Mouse (Mus musculus) induced T-regulatory cell, adult 2 months (primary cell): ENCODE results near the gene Prpf4.

Experiments
- DNase-seq: peaks from one replicate; pipeline ENCODE4 v3.0.0-alpha.2; 2012; ENCODE audit warnings: low read depth

Gene Prpf4

GRCm38 (mm10) chr4:62389592-62390512 lies 18.7 kb upstream of the Prpf4 start:
- no peak for DNase-seq

DNA sequence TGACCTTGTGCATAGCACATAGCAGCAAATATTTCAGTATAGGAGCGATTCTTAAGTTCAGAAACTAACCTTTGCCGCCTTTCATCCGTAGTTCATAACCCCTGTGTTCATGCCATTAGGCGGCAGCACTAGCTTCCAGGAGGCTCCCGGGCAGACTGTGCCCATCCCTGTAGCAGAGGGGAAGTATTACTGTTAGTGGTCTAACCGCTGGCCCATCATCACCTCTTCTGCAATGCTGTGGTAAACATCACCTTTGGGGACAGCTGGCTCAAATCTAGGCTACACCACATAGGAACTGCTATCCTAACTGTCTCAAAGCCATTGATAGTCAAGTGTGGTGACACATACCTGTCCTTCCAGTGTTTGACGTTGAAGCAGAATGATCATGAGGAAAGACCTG lies 16.7 kb upstream of the Prpf4 start:
- no peak for DNase-seq

GRCm38 (mm10) chr4:62393459-62393858 lies 15.1 kb upstream of the Prpf4 start:
- DNase-seq: no peak

- DNase-seq: no peak
Measured at GRCm38 (mm10) chr4:62395806-62396205, 12.8 kb upstream of the Prpf4 start.

GRCm38 (mm10) chr4:62397616-62398365 lies 10.8 kb upstream of the Prpf4 start:
- DNase-seq: no peak

DNA sequence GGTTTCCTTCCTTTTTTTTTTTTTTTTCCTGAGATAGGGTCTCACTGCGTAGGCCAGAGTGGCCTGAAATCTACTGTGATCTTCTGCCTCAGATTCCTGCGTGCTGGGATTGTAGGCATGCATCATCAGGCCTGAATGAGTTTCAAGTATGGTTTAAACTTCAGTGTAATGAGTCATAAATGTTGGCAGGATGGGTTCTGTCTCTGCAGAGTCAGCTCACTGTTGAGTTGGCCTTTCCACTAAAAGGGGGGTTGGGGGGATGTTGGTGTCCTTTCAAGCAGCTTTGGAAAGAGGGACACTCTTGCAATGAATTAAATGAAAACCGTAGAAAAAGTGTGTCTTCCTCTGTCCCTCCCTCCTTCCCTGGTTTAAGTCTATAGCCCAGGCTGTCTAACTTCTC lies 9.6 kb upstream of the Prpf4 start:
- no peak for DNase-seq

- no peak for DNase-seq
Measured at GRCm38 (mm10) chr4:62406133-62406532, 2.5 kb upstream of the Prpf4 start.

GRCm38 (mm10) chr4:62407730-62408582 lies 641 bp upstream of the Prpf4 start:
- DNase-seq: peak; percentile 88

GRCm38 (mm10) chr4:62409615-62410014 lies 1.0 kb downstream of the Prpf4 start:
- peak; percentile 49 for DNase-seq

- DNase-seq: no peak
Measured at GRCm38 (mm10) chr4:62410325-62410724, 1.7 kb downstream of the Prpf4 start.

DNA sequence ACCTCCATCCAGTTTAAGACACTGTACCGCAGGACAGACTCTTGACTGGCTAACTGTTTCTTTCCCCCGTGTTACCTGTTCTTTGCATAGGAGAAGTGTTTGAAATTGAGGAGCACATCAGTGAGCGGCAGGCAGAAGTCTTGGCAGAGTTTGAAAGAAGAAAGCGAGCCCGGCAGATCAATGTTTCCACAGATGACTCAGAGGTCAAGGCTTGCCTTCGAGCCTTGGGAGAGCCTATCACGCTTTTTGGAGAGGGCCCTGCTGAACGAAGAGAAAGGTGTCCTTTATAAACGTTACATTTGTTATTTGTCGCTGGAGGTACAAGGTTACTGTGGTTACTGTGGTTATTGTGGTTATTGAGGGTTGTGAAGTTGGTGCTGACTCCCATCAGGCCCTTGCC lies 3.0 kb downstream of the Prpf4 start:
- DNase-seq: no peak

GRCm38 (mm10) chr4:62418448-62418847 lies 9.9 kb downstream of the Prpf4 start:
- DNase-seq: no peak

GRCm38 (mm10) chr4:62419091-62419490 lies 10.5 kb downstream of the Prpf4 start:
- DNase-seq: no peak

- DNase-seq: no peak
Measured at GRCm38 (mm10) chr4:62425891-62426290, 17.3 kb downstream of the Prpf4 start.

GRCm38 (mm10) chr4:62427978-62428758 lies 19.6 kb downstream of the Prpf4 start:
- DNase-seq: no peak

DNA sequence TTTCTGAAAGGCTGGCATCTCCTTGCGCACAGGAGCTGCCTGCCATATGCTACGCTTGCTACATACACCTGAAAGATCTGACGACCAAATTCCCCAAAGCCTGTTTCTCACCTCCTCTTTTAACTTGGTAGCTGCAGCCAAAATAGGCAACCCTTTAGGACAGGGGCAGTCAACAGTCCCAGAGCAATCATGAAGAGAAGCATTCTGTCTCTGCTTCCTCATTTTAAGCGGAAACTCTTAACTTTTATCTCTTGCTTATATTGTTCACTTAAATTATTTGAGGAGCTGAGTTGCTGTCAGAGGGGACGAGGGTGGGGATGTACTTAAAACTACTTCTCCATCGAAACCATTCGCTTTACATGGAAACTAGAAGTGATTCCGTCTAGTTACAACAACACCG lies 21.0 kb downstream of the Prpf4 start:
- no peak for DNase-seq

- no peak for DNase-seq
Measured at GRCm38 (mm10) chr4:62430678-62431077, 22.1 kb downstream of the Prpf4 start.

GRCm38 (mm10) chr4:62431522-62431921 lies 22.9 kb downstream of the Prpf4 start:
- DNase-seq: no peak

- no peak for DNase-seq
Measured at GRCm38 (mm10) chr4:62433939-62434870, 25.6 kb downstream of the Prpf4 start.

DNA sequence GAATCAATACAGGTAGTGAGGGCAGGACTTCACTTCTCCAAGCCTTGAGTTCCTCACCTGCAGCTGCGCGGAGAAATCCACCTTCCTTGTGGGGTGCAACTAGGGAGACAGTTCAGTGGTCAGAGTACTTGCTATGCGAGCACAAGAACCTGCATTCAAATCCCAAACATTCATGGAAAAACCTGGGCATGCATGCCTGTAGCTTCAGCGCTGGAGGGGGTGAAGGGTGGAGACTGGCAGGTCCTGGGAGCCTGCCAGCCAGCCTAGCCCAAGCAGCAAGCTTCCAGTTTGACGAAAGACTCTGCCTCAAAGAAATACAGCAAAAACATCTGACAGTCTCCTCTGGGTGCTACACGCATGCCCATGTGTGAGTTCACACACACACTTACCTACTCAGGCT lies 26.5 kb downstream of the Prpf4 start, which contains the start of gene Rnf183:
Gene Rnf183 (minus strand): TSS at position 172 of the 400 bp plus-strand sequence.
- no peak for DNase-seq
